Comparison of ENCODE assay signal across 10 mouse cellular contexts in the genomic region with DNA sequence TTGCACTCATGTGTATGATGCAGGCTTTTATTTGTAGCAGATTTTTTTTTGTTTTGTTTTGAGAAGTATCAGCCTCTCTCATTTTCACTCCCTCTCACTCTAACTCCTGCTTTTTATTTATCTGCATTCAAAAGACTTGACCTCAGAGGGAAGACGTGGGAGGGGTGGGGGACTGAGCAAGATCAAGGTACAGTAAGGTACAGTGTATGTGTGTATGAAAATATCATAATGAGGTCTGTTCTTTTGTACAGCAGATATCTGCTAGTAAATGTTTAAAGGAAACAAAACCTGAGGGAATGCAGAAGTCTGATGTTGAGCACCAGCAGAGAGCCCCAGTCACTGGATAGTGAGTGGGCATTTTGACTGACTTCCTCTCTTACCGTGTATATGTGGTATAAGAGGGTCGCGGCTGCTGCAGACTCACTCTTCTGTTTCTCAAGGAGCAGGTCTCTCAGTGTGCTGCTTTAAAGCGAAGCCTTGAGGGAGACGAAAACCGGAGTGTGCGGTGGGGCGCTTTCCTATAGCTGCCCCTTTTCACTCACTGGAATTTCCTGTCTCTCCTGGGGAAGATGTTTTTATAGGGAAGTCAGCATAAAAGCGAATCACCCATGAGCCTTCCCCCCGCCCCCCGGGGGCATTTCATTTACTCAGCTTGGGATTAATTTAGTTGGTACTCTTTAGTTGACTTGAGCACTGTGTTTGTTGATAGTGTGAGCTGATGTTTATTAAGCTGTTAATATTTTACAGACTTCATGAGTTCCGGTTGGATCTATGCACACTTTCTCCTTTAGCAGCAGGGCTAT. TPM values are rescaled to one million over a fixed set of nuclear protein-coding genes. Genes with fewer than 3 reads are reported as not detected.
A peak's percentile ranks its signal among the peaks of the same experiment; 100 is the strongest.
DNase-seq lines count a peak whose midpoint lies in the region; ATAC-seq lines count a peak whose summit lies in the region.
"Had no signal": no experiment of that assay in that cellular context is flagged by ENCODE, and none has a peak within 500 bp of the region (broad histone marks: within the 10 kb centered on the region; RNA-seq: fewer than 3 reads in every experiment).

No protein-coding gene starts in this region.

- H3K9ac ChIP-seq in kidney, embryonic 16.5 days (replicated peaks; ENCODE audit: low read length), result peak overlapping the region; percentile 26

- DNase-seq in embryonic facial prominence, embryonic 10.5 days (ENCODE audit: low spot score), result peak; percentile 52
- no peak for DNase-seq in adrenal gland, adult 8-10 months
- no peak for DNase-seq in urinary bladder, postnatal 10 days (ENCODE audit: low spot score)
- DNase-seq: cerebellum, adult 8-10 months; gastrocnemius, postnatal 36 days had no signal

- ATAC-seq in erythroblast, adult 5-6 weeks (replicated peaks; ENCODE audit: low FRiP score, poor library complexity, severe bottlenecking), result no peak
- ATAC-seq in kidney, embryonic 16.5 days (ENCODE audit: low FRiP score, low TSS enrichment), result peak; percentile 66
- peak; percentile 53 for ATAC-seq in megakaryocyte, adult 5-6 weeks (ENCODE audit: poor library complexity, severe bottlenecking)
- no peak for ATAC-seq in cerebellum, adult (ENCODE audit: insufficient number of reproducible peaks, low FRiP score, low TSS enrichment)

- peaks cover 14% of the 10 kb centered on the region for H3K4me1 ChIP-seq in erythroblast, embryonic 14.5 days (ENCODE audit: control insufficient read depth)
- peaks cover 60% of the 10 kb centered on the region for H3K4me1 ChIP-seq in embryonic facial prominence, embryonic 10.5 days
- peaks cover 50% of the 10 kb centered on the region for H3K4me1 ChIP-seq in kidney, embryonic 16.5 days (ENCODE audit: insufficient read depth, low read length)

- H3K4me2 ChIP-seq in kidney, embryonic 16.5 days (replicated peaks; ENCODE audit: low read depth, low read length), result peak overlapping the region; percentile 52

- H3K27me3 ChIP-seq in erythroblast, embryonic 14.5 days (ENCODE audit: control insufficient read depth), result no peaks in the 10 kb centered on the region
- no peaks in the 10 kb centered on the region; the same call in 1 of the 2 replicates for H3K27me3 ChIP-seq in embryonic facial prominence, embryonic 10.5 days (replicated peaks; ENCODE audit: low read depth, poor library complexity, severe bottlenecking)
- no peaks in the 10 kb centered on the region for H3K27me3 ChIP-seq in kidney, embryonic 16.5 days (ENCODE audit: insufficient read depth, low read length)

- no peaks in the 10 kb centered on the region for H3K36me3 ChIP-seq in erythroblast, embryonic 14.5 days (ENCODE audit: control insufficient read depth)
- H3K36me3 ChIP-seq in embryonic facial prominence, embryonic 10.5 days (replicated peaks), result peaks cover 8% of the 10 kb centered on the region
- no peaks in the 10 kb centered on the region; the same call in 1 of the 2 replicates for H3K36me3 ChIP-seq in kidney, embryonic 16.5 days (ENCODE audit: insufficient read depth, low read length)

- H3K27ac ChIP-seq in embryonic facial prominence, embryonic 10.5 days (replicated peaks), result 0 out of 2 replicates have a peak overlapping the region, but pooled peaks have one; percentile 2
- peak overlapping the region; percentile 87 for H3K27ac ChIP-seq in kidney, embryonic 16.5 days (ENCODE audit: low read length)

- no peaks in the 10 kb centered on the region for H3K9me3 ChIP-seq in erythroblast, embryonic 14.5 days (ENCODE audit: control insufficient read depth, low read length)
- no peaks in the 10 kb centered on the region for H3K9me3 ChIP-seq in embryonic facial prominence, embryonic 10.5 days
- no peaks in the 10 kb centered on the region for H3K9me3 ChIP-seq in kidney, embryonic 16.5 days (ENCODE audit: low read length)

- H3K4me3 ChIP-seq in erythroblast, embryonic 14.5 days (replicated peaks), result peak overlapping the region; percentile 30
- H3K4me3 ChIP-seq in embryonic facial prominence, embryonic 10.5 days, result peak overlapping the region; percentile 8; the same call in 1 of the 2 replicates
- H3K4me3 ChIP-seq in kidney, embryonic 16.5 days (ENCODE audit: low read length), result peak overlapping the region; percentile 14

- WGBS in embryonic facial prominence, embryonic 10.5 days, result 23% methylated on average over 13 of the region's 13 CpGs
- 6% methylated on average over 13 of the region's 13 CpGs for WGBS in kidney, embryonic 16.5 days

RNA-seq across cellular contexts. Expression of gene Lgr4, which starts 14.7 kb away (rescaled TPM):
- 0.01 and 0.04 TPM in 2 replicates for polyA plus RNA-seq in erythroblast, embryonic 14.5 days (2012)
- total RNA-seq in erythroblast, adult 5-6 weeks (2015; ENCODE audit: low replicate concordance), result 0.84 and 1.2 TPM in 2 replicates
- 0.42 and 0.51 TPM in 2 replicates for total RNA-seq in erythroblast, adult 5-6 weeks (2017; ENCODE audit: low replicate concordance)
- 14.1 and 14.6 TPM in 2 replicates for polyA plus RNA-seq in embryonic facial prominence, embryonic 10.5 days (2016; fragmentation: Nextera tagmentation; extraction: Ambion mirVana)
- 23.9 and 25.6 TPM in 2 replicates for polyA plus RNA-seq in kidney, embryonic 16.5 days (2015; fragmentation: Nextera tagmentation; extraction: Ambion mirVana)
- 0.94 and 1.3 TPM in 2 replicates for total RNA-seq in megakaryocyte, adult 5-6 weeks (2015)
- total RNA-seq in megakaryocyte, adult 5-6 weeks (2017), result 0.73 and 0.88 TPM in 2 replicates
- total RNA-seq in adrenal gland, adult 8-10 months (2022), result 100 to 1,000 TPM; 117 to 198 (median 152) TPM

RNA-seq across cellular contexts. Expression of gene Lin7c, which starts 41.5 kb away (rescaled TPM):
- 0.03 and 0.04 TPM in 2 replicates for polyA plus RNA-seq in erythroblast, embryonic 14.5 days (2012)
- 15.3 and 23.4 TPM in 2 replicates for total RNA-seq in erythroblast, adult 5-6 weeks (2015; ENCODE audit: low replicate concordance)
- 26.3 and 32.1 TPM in 2 replicates for total RNA-seq in erythroblast, adult 5-6 weeks (2017; ENCODE audit: low replicate concordance)
- polyA plus RNA-seq in embryonic facial prominence, embryonic 10.5 days (2016; fragmentation: Nextera tagmentation; extraction: Ambion mirVana), result 77.9 and 79.9 TPM in 2 replicates
- 70.5 and 76.5 TPM in 2 replicates for polyA plus RNA-seq in kidney, embryonic 16.5 days (2015; fragmentation: Nextera tagmentation; extraction: Ambion mirVana)
- total RNA-seq in megakaryocyte, adult 5-6 weeks (2015), result 48.7 and 52.2 TPM in 2 replicates
- 92.1 and 97.8 TPM in 2 replicates for total RNA-seq in megakaryocyte, adult 5-6 weeks (2017)
- total RNA-seq in adrenal gland, adult 8-10 months (2022), result 100 to 1,000 TPM in 2 of 4 experiments, 10 to 100 TPM in 2; 87.9 to 104 (median 97.9) TPM

Comparison
In these comparisons a context has a peak if more than half of its experiments do, and no peak if none do; other contexts are left out.
1. ATAC-seq: peak in kidney, embryonic 16.5 days (single experiment) and megakaryocyte, adult 5-6 weeks (single experiment); none in erythroblast, adult 5-6 weeks (single experiment) and cerebellum, adult (single experiment).
2. RNA of gene Lgr4, which starts 14.7 kb away (total RNA-seq): 117 to 198 TPM in adrenal gland, adult 8-10 months; 0.42 to 1.2 TPM in erythroblast, adult 5-6 weeks and 0.73 to 1.3 TPM in megakaryocyte, adult 5-6 weeks; every median in the first group is over 10 times any median in the second.
3. Peak in every context shown above with its lines, with median percentiles within 50 percentile points of each other: H3K4me3 ChIP-seq.